Mouse (Mus musculus) liver, adult 2 months (tissue): ENCODE data around the gene Map2k5. TPM values are rescaled to one million over a fixed set of nuclear protein-coding genes. Genes with fewer than 3 reads are reported as not detected.

ENCODE experiments used
- DNase-seq: peaks from one replicate; pipeline ENCODE4 v3.0.0-alpha.2; 2011; ENCODE audit warnings: low read depth, low spot score; ENCODE audit errors: extremely low read depth
- H3K27ac ChIP-seq: fragments of 200-500 bp; replicated peaks from 2 replicates; pipeline ENCODE4 v1.5.1; 2012; ENCODE audit warnings: low read depth, mild to moderate bottlenecking, control low read depth, inconsistent platforms, low read length; ENCODE audit not compliant: insufficient read depth
- H3K27me3 ChIP-seq: fragments of 200-500 bp; 2 replicates; pipeline ENCODE4 v1.6.1; 2012; ENCODE audit warnings: mild to moderate bottlenecking, moderate library complexity, low read length, inconsistent platforms; ENCODE audit not compliant: control insufficient read depth, insufficient read depth
- H3K36me3 ChIP-seq: fragments of 200-500 bp; 2 replicates; pipeline ENCODE4 v1.6.1; 2012; ENCODE audit warnings: low read length, inconsistent platforms; ENCODE audit not compliant: control insufficient read depth, insufficient read depth
- H3K4me1 ChIP-seq: fragments of 200-500 bp; 2 replicates; pipeline ENCODE4 v1.6.1; 2011; ENCODE audit warnings: low read length; ENCODE audit not compliant: control insufficient read depth, insufficient read depth
- H3K4me3 ChIP-seq: fragments of 200-500 bp; 2 replicates; pipeline ENCODE4 v1.5.1; 2011; ENCODE audit warnings: low read depth, mild to moderate bottlenecking, control low read depth, low read length, moderate library complexity; ENCODE audit not compliant: insufficient read depth
- H3K79me2 ChIP-seq: fragments of 200-500 bp; 2 replicates; pipeline ENCODE4 v1.6.1; 2012; ENCODE audit warnings: inconsistent platforms, mild to moderate bottlenecking, low read length, moderate library complexity; ENCODE audit not compliant: control insufficient read depth, insufficient read depth
- H3K9ac ChIP-seq: fragments of 200-500 bp; 2 replicates; pipeline ENCODE4 v1.6.1; 2012; ENCODE audit warnings: low read depth, mild to moderate bottlenecking, control low read depth, inconsistent platforms, low read length
- CTCF ChIP-seq: fragments of 200-500 bp; IDR thresholded peaks from 2 replicates; pipeline ENCODE4 v1.5.1; 2011; ENCODE audit warnings: low read depth, low read length, control low read depth
- POLR2A ChIP-seq: fragments of 200-500 bp; IDR thresholded peaks from 2 replicates; pipeline ENCODE4 v1.6.1; 2011; ENCODE audit warnings: low read length, control low read depth; ENCODE audit not compliant: insufficient read depth; ENCODE audit errors: extremely low read depth
- WGBS: fragments of 180-500 bp; shearing (Covaris S2); methylation state at CpG from one replicate; pipeline ENCODE4 v1.1.7; 2018; 5-methylcytosine and 5-hydroxymethylcytosine counted together
- polyA plus RNA-seq: library from polyadenylated mRNA; depleted of rRNA; stranded (reverse); fragments of >200 nt; gene quantifications from 2 replicates; pipeline ENCODE4 v1.2.3, GENCODE M21; 2012
- total RNA-seq: library from RNA; depleted of rRNA; stranded (reverse); fragments of >200 nt; gene quantifications from 2 replicates; pipeline ENCODE4 v1.2.3, GENCODE M21; 2014

Map2k5 gene
- total and polyA plus RNA-seq, 2 experiments = 13.3 to 32.2 TPM

DNA sequence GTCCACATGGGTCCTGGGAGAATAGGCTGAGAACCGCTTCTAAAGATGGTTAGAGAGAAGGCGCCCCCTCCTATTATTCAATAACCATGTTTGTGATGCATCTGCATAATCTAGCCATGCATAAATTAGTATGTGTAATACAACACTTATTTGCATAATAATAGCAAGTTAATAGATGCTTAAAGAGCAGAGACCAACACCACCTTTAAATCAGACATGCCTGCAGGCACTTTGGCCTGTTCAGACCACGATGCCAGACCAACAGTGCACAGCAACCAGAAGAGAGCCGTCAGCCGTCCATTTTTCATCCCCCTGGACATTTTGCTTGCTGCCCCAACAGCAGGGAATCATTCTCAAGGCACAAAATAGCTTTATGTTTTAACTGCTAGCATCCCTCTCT lies 143.3 kb downstream of the Map2k5 start:
- Histone ChIP-seq H3K27ac (no peak overlapping the region), H3K4me1 (no peaks in the 10 kb centered on the region), H3K9ac (no peak overlapping the region), H3K27me3 (no peaks in the 10 kb centered on the region), H3K4me3 (no peak overlapping the region), H3K79me2 (no peaks in the 10 kb centered on the region), H3K36me3 (peaks cover 3% of the 10 kb centered on the region)
- WGBS = 93% methylated on average over 5 of the region's 5 CpGs
- TF ChIP-seq POLR2A (no peak), CTCF (no peak)
- DNase-seq = no peak

GRCm38 (mm10) chr9:63230289-63230688 lies 147.4 kb downstream of the Map2k5 start:
- H3K4me3 ChIP-seq = no peak overlapping the region
- peaks cover 3% of the 10 kb centered on the region; the same call in 1 of the 2 replicates for H3K36me3 ChIP-seq
- H3K79me2 ChIP-seq = no peaks in the 10 kb centered on the region
- H3K27ac ChIP-seq = no peak overlapping the region
- DNase-seq = no peak
- WGBS = 92% methylated on average over 15 of the region's 15 CpGs
- no peak overlapping the region for H3K9ac ChIP-seq
- no peaks in the 10 kb centered on the region for H3K27me3 ChIP-seq
- TF ChIP-seq CTCF = no peak
- TF ChIP-seq POLR2A = no peak
- no peaks in the 10 kb centered on the region for H3K4me1 ChIP-seq

- Histone ChIP-seq H3K79me2 (no peaks in the 10 kb centered on the region), H3K4me1 (no peaks in the 10 kb centered on the region), H3K9ac (no peak overlapping the region), H3K27ac (no peak overlapping the region), H3K36me3 (peaks cover 3% of the 10 kb centered on the region; the same call in 1 of the 2 replicates), H3K27me3 (no peaks in the 10 kb centered on the region), H3K4me3 (no peak overlapping the region)
- no peak for TF ChIP-seq POLR2A
- 88% methylated on average over 4 of the region's 4 CpGs for WGBS
- no peak for DNase-seq
These were observed 148.6 kb downstream of the Map2k5 start for GRCm38 (mm10) chr9:63229124-63229523.

DNA sequence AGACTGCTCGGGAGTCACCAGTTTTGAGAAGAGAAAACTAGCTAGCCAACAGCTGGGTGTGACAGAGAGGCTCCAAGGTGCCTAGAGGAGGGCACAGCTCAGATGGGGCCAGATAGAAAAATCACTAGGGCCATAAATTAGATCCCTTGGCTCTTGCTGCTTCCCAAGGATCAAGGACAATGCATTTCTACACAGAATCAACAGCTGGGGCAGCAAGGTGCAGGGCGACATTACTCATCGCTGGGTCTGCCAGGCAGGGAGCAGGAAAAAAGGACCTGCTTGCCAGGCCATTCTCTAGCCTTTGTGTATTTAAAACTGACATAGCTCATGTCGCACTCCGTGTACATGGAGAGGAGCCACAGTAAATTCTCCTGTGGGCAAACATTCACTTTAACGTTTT lies 155.5 kb downstream of the Map2k5 start:
- DNase-seq = no peak

GRCm38 (mm10) chr9:63219851-63220250 lies 157.9 kb downstream of the Map2k5 start:
- H3K36me3 ChIP-seq = peaks cover 5% of the 10 kb centered on the region; the same call in 1 of the 2 replicates
- no peaks in the 10 kb centered on the region for H3K27me3 ChIP-seq
- H3K4me1 ChIP-seq = no peaks in the 10 kb centered on the region
- TF ChIP-seq POLR2A (no peak), CTCF (no peak)
- WGBS = 97% methylated on average over 7 of the region's 7 CpGs
- no peak overlapping the region for H3K27ac ChIP-seq
- H3K9ac ChIP-seq = no peak overlapping the region
- DNase-seq = no peak
- H3K79me2 ChIP-seq = no peaks in the 10 kb centered on the region
- no peak overlapping the region for H3K4me3 ChIP-seq

More for the DNA sequence above, 155.5 kb downstream of the Map2k5 start:
- peaks cover 5% of the 10 kb centered on the region; the same call in 1 of the 2 replicates for H3K36me3 ChIP-seq
- H3K4me3 ChIP-seq = no peak overlapping the region
- WGBS = 58% methylated on average over 6 of the region's 6 CpGs
- TF ChIP-seq CTCF (no peak), POLR2A (no peak)
- H3K27ac ChIP-seq = no peak overlapping the region
- no peaks in the 10 kb centered on the region for H3K79me2 ChIP-seq
- H3K4me1 ChIP-seq = no peaks in the 10 kb centered on the region
- H3K9ac ChIP-seq = no peak overlapping the region
- H3K27me3 ChIP-seq = no peaks in the 10 kb centered on the region

GRCm38 (mm10) chr9:63215031-63215430 lies 162.7 kb downstream of the Map2k5 start:
- 72% methylated on average over 2 of the region's 2 CpGs for WGBS
- no peaks in the 10 kb centered on the region for H3K27me3 ChIP-seq
- no peak overlapping the region for H3K9ac ChIP-seq
- no peaks in the 10 kb centered on the region; the same call in 1 of the 2 replicates for H3K36me3 ChIP-seq
- no peaks in the 10 kb centered on the region for H3K79me2 ChIP-seq
- H3K4me3 ChIP-seq = no peak overlapping the region
- DNase-seq = peak; percentile 63
- H3K27ac ChIP-seq = no peak overlapping the region
- TF ChIP-seq CTCF (no peak), POLR2A (no peak)
- peaks cover 1% of the 10 kb centered on the region; the same call in 1 of the 2 replicates for H3K4me1 ChIP-seq
